In genomic region chr5:113118695-113119094, GRCm38 (mm10) we compare ENCODE assay signal across 13 mouse cellular contexts. TPM values are rescaled to one million over a fixed set of nuclear protein-coding genes. Genes with fewer than 3 reads are reported as not detected.
A peak's percentile ranks its signal among the peaks of the same experiment; 100 is the strongest.
DNase-seq lines count a peak whose midpoint lies in the region; ATAC-seq lines count a peak whose summit lies in the region.
"Had no signal": no experiment of that assay in that cellular context is flagged by ENCODE, and none has a peak within 500 bp of the region (broad histone marks: within the 10 kb centered on the region; RNA-seq: fewer than 3 reads in every experiment).

No protein-coding gene starts in this region.

- peaks cover 50% of the 10 kb centered on the region for H3K4me1 ChIP-seq in embryonic facial prominence, embryonic 12.5 days
- peaks cover 2% of the 10 kb centered on the region; the same call in 1 of the 2 replicates for H3K4me1 ChIP-seq in hindbrain, embryonic 11.5 days (replicated peaks; ENCODE audit: control insufficient read depth, insufficient read depth, low read length)

- H3K27me3 ChIP-seq in embryonic facial prominence, embryonic 12.5 days = no peaks in the 10 kb centered on the region
- H3K27me3 ChIP-seq in hindbrain, embryonic 11.5 days (ENCODE audit: control insufficient read depth, insufficient read depth, low read length) = no peaks in the 10 kb centered on the region
- H3K27me3 ChIP-seq: neural tube, embryonic 12.5 days had no signal

- no peak overlapping the region for H3K9ac ChIP-seq in embryonic facial prominence, embryonic 12.5 days
- no peak overlapping the region for H3K9ac ChIP-seq in hindbrain, embryonic 11.5 days (ENCODE audit: low read depth, low read length)
- H3K9ac ChIP-seq: neural tube, embryonic 12.5 days had no signal

- 0 out of 2 replicates have a peak overlapping the region, but pooled peaks have one; percentile 17 for H3K27ac ChIP-seq in embryonic facial prominence, embryonic 12.5 days
- H3K27ac ChIP-seq in hindbrain, embryonic 11.5 days (ENCODE audit: low read depth, low read length) = no peak overlapping the region
- H3K27ac ChIP-seq: neural tube, embryonic 12.5 days had no signal

- peak; percentile 26 to 48 for DNase-seq in cerebellum, postnatal 14 days
- no peak for DNase-seq in cerebellum, adult 11 months
- DNase-seq in 416B (ENCODE audit: low read depth) (peak; percentile 96), liver (peak; percentile 78)
- no peak for DNase-seq in gastrocnemius, adult 18-20 months (ENCODE audit: low spot score)
- DNase-seq in hindbrain, embryonic 11.5 days (ENCODE audit: low spot score) = no peak
- DNase-seq: cerebellum, adult 9-10 months; thymus, postnatal 25 days had no signal

- ATAC-seq in embryonic facial prominence, embryonic 12.5 days (ENCODE audit: insufficient number of reproducible peaks, insufficient read depth, low FRiP score, low TSS enrichment) = no peak
- no peak for ATAC-seq in inflammation-experienced regulatory T-cells, adult 6 months
- ATAC-seq in hindbrain, embryonic 11.5 days (ENCODE audit: low FRiP score) = no peak

- WGBS in embryonic facial prominence, embryonic 12.5 days = 29% methylated on average over 6 of the region's 6 CpGs
- WGBS in hindbrain, embryonic 11.5 days = 58% methylated on average over 6 of the region's 6 CpGs

- no peaks in the 10 kb centered on the region for H3K36me3 ChIP-seq in embryonic facial prominence, embryonic 12.5 days
- no peaks in the 10 kb centered on the region for H3K36me3 ChIP-seq in hindbrain, embryonic 11.5 days (ENCODE audit: control insufficient read depth, insufficient read depth, low read length)
- H3K36me3 ChIP-seq: neural tube, embryonic 12.5 days had no signal

- H3K4me2 ChIP-seq in embryonic facial prominence, embryonic 12.5 days (replicated peaks) = no peak overlapping the region
- H3K4me2 ChIP-seq in hindbrain, embryonic 11.5 days (replicated peaks; ENCODE audit: low read depth, low read length) = no peak overlapping the region
- H3K4me2 ChIP-seq: neural tube, embryonic 12.5 days had no signal

- no peaks in the 10 kb centered on the region for H3K9me3 ChIP-seq in embryonic facial prominence, embryonic 12.5 days
- no peaks in the 10 kb centered on the region for H3K9me3 ChIP-seq in hindbrain, embryonic 11.5 days (ENCODE audit: control insufficient read depth, low read length)
- H3K9me3 ChIP-seq: neural tube, embryonic 12.5 days had no signal

- no peak overlapping the region for H3K4me3 ChIP-seq in embryonic facial prominence, embryonic 12.5 days
- no peak overlapping the region for H3K4me3 ChIP-seq in hindbrain, embryonic 11.5 days (ENCODE audit: low read depth, low read length)
- H3K4me3 ChIP-seq: neural tube, embryonic 12.5 days had no signal

RNA-seq across cellular contexts. Expression of gene Crybb3, which starts 37.3 kb away (rescaled TPM):
- 34.0 and 84.1 TPM in 2 replicates for polyA plus RNA-seq in embryonic facial prominence, embryonic 12.5 days (2016; fragmentation: Nextera tagmentation; extraction: Ambion mirVana)
- 1 to 10 TPM in 1 of 3 experiments, not detected in 2; 1.3 TPM for polyA plus RNA-seq in inflammation-experienced regulatory T-cells, adult 6 months (2017; shearing (Covaris generic))
- total RNA-seq in gastrocnemius, adult 18-20 months (2021) = under 1 TPM in 1 of 2 experiments, not detected in 1; 0.31 TPM
- 0.31 and 0.85 TPM in 2 replicates for polyA plus RNA-seq in hindbrain, embryonic 11.5 days (2014; fragmentation: Nextera tagmentation; extraction: Ambion mirVana)

RNA-seq across cellular contexts. Expression of gene Crybb2, which starts 48.8 kb away (rescaled TPM):
- polyA plus RNA-seq in embryonic facial prominence, embryonic 12.5 days (2016; fragmentation: Nextera tagmentation; extraction: Ambion mirVana) = not detected in 2 replicates
- not detected for polyA plus RNA-seq in inflammation-experienced regulatory T-cells, adult 6 months (2017; shearing (Covaris generic))
- total RNA-seq in gastrocnemius, adult 18-20 months (2021) = not detected
- not detected in 2 replicates for polyA plus RNA-seq in hindbrain, embryonic 11.5 days (2014; fragmentation: Nextera tagmentation; extraction: Ambion mirVana)
- total RNA-seq: heart, adult 8-10 months; left cerebral cortex, postnatal 14 days had no signal
- polyA plus RNA-seq: neural tube, embryonic 12.5 days had no signal

Comparison
In these comparisons a context has a peak if more than half of its experiments do, and no peak if none do; other contexts are left out.
1. DNase-seq: peak in cerebellum, postnatal 14 days (2 of 2), 416B (single experiment) and liver (single experiment); none in cerebellum, adult 11 months (single experiment), gastrocnemius, adult 18-20 months (single experiment) and hindbrain, embryonic 11.5 days (single experiment).
2. RNA of gene Crybb3, which starts 37.3 kb away (polyA plus RNA-seq): 34.0 to 84.1 TPM in embryonic facial prominence, embryonic 12.5 days; 0.31 to 0.85 TPM in hindbrain, embryonic 11.5 days and 1.3 TPM in inflammation-experienced regulatory T-cells, adult 6 months; every median in the first group is over 10 times any median in the second.